Mouse (Mus musculus) right cerebral cortex, postnatal 25 days (tissue): ENCODE data around the gene Fam234a.
"Not testable (repeated sequence)": the region's sequence is repeated elsewhere in the genome, so short reads cannot be mapped to it uniquely, and the experiment has no call there.

ENCODE experiments used
- DNase-seq: peaks from one replicate; pipeline ENCODE4 v3.0.0; 2022

Fam234a gene

GRCm38 (mm10) chr17:26232863-26233262 is 11.2 kb downstream of the Fam234a start:
- DNase-seq: no peak

DNA sequence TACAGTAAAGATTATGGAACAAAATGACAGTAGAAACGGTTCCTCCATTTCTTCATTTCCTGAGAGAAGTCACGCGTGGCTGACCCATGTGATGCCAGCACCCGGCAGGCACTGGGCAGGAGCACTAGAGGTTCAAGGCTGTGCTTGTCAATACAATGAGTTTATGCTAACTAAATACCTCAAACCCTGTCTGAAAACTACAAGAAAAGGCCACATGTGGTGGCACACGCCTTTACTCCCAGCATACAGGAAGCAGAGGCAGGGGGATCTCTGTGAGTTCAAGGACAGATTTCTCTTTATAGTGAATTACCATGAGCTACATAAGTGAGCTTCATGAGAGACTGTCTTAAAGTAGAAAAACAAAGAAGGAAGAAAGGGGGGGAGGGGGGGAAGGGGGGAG is 12.9 kb downstream of the Fam234a start:
- no peak for DNase-seq

GRCm38 (mm10) chr17:26229776-26230175 is 14.3 kb downstream of the Fam234a start:
- DNase-seq: no peak

- no peak for DNase-seq
Measured at GRCm38 (mm10) chr17:26225150-26225549, 18.9 kb downstream of the Fam234a start.

GRCm38 (mm10) chr17:26221508-26221907 is 22.5 kb downstream of the Fam234a start:
- no peak for DNase-seq

DNA sequence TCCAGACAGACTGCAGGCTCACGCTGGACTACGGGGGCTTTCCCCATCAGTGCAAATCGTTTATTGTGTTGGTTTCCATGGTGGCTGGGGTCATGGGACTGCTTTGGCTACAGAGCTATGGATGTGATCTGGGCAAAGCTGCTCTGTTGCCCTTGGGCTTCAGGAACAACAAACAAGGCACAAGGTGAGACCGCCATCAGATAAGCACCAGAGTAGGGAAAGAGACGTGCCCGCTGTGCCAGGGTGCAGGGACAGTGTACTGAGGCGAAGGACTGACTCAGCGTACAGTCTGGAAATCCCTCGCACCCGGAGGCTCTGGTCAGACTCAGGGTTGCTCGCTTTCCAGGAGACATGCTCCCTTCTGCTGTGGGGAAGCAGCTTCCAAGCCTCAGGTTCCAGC is 31.4 kb downstream of the Fam234a start:
- no peak for DNase-seq

DNA sequence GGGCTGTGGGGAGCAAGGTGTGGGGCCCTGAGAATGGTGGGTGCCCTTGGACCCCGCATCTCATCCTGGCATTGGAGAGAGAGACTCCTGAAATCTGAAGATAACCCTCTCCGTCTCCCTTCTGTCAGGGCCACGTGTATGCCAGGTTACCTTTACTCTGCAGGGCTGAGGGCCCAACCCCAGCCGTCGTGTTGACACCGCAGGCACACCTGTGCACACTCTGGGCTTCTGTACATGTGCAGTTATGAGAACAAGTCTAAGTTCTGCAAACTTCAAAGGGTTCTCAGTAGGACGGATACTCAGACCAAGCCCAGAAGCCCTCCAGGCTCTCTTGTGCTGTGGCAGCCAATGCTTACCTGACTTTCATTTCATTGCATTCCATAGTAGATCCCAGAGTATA is 31.8 kb downstream of the Fam234a start:
- DNase-seq: no peak

DNA sequence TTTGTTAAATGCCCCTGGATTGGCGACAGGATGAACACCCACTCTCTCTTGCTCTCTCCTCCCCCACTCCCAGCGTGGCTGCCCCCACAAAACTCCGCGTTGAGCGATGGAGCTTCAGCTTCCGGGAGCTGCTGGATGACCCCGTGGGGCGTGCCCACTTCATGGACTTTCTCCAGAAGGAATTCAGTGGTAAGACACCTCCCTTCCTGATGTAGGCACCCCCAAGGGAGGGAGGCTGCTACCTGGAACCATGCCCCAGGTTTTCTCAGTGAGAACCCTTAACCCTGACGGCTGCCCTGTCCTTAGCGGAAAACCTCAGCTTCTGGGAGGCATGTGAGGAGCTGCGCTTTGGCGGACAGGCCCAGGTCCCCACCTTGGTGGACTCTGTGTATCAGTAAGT is 36.4 kb downstream of the Fam234a start, which contains the start of gene Arhgdig:
TSS of gene Arhgdig (minus strand) at position 101 of the 400 bp plus-strand sequence.
- no peak for DNase-seq

GRCm38 (mm10) chr17:26206392-26206791 is 37.6 kb downstream of the Fam234a start:
- no peak for DNase-seq

- no peak for DNase-seq
Measured at GRCm38 (mm10) chr17:26204766-26205165, 39.3 kb downstream of the Fam234a start.

DNA sequence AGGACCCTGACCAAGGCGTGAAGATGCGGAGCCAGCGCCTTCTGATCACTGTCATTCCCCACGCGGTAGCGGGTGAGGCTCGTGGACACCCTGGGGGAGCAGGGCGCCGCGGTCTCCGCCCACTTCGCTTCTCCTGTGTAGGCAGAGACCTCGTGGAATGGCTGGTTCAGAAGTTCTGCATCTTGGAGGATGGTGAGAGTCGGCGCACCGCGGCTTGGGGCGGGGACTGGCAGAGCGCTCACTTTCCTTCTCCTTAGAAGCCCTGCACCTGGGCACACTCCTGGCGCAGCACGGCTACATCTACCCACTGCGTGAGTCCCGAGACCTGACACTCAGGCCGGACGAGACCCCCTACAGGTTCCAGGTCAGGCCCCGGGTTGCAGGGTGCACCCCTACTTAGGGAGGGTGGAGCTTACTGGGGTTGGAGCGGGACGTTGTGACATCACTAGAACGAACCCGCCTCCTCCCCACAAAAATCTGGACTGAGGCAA is 40.7 kb downstream of the Fam234a start:
- peak; percentile 83 for DNase-seq

DNA sequence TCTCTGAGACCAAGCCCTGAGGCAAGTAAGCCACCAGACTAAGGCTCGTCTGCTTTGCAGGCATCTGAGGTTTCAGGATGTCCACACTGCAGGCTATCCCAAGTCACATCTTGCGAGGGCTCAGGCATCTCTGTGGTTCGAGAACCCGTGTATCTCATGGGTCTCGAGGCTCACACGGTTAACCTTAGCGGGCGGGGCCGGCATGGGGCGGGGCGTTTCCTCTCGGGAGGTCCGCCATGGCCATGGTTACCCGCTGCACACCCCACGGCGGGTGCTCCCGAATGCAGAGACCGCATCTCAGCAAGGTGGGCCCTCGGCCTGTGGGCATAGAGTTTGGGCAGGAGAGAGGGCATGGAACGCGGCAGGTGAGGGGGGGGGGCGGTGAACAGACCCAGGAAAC is 41.3 kb downstream of the Fam234a start, which contains the start of gene Rgs11:
TSS of gene Rgs11 (plus strand) at position 215 of the 400 bp plus-strand sequence.
- peak; percentile 33 for DNase-seq

GRCm38 (mm10) chr17:26201998-26202397 is 42.0 kb downstream of the Fam234a start:
- DNase-seq: no peak

GRCm38 (mm10) chr17:26200831-26201705 is 43.0 kb downstream of the Fam234a start:
- DNase-seq: peak; percentile 62

- DNase-seq: no peak
Measured at GRCm38 (mm10) chr17:26198892-26199291, 45.1 kb downstream of the Fam234a start, which contains the start of gene Pdia2. TSS of gene Pdia2 (minus strand) at chr17:26199087.

GRCm38 (mm10) chr17:26192481-26193190 is 51.4 kb downstream of the Fam234a start:
- no peak for DNase-seq

- DNase-seq: not testable (repeated sequence)
Measured at GRCm38 (mm10) chr17:26191486-26191885, 52.6 kb downstream of the Fam234a start.

GRCm38 (mm10) chr17:26188091-26188805 is 55.8 kb downstream of the Fam234a start:
- DNase-seq: no peak

GRCm38 (mm10) chr17:26187592-26187991 is 56.5 kb downstream of the Fam234a start:
- no peak for DNase-seq

DNA sequence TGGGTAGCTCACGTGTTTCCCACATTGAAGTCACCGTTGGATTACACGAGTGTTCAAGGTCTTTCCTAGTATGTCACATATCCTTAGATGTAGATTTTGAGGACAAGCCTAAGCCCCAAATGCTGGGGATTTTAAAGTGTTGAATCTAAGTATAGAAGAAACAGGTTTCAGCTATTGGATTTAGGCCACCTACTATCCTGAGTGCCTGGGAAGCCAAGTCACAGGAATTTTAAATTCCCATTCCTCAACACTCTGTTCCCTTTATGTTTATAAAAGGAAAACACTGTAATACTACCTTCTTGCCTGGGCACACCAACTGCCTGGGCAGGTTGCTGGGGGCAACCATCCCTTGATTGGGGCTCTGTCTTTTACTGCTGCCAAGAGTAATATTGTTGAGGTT is 62.9 kb downstream of the Fam234a start:
- DNase-seq: no peak

DNA sequence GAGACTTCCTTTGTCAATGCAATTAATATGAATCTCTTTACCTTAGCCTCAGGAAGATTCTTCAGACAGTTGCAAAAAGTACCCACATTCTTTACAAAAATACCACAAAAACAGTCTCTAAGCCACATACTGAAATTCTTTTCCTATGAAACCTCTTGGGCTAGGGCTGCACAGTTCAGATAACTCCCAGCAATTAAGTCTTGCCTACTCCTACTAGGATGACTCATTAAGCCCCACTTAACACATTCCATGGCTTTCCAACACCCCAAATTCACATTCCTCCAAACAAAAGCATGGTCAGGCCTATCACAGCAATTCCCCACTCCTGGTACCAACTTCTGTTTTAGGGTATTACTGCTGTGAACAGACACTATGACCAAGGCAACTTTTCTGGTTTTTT is 65.4 kb downstream of the Fam234a start:
- no peak for DNase-seq

DNA sequence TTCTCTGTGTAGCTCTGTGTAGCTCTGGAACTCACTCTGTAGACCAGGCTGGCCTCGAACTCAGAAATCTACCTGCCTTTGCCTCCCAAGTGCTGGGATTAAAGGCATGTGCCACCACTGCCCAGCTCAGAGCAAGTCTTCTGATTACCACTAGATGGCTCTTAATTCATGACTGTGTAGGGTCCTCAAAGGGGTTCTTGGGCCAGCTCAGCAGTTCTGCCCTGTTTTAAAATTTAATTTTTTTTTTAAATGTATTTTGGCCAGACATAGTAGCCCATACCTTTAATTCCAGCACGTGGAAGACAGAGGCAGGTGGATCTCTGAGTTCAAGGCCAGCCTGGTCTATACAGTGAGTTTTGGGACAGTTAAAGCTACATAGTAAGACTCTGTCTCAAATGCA is 68.8 kb downstream of the Fam234a start:
- DNase-seq: not testable (repeated sequence)

- no peak for DNase-seq
Measured at GRCm38 (mm10) chr17:26168039-26168438, 76.0 kb downstream of the Fam234a start.
